Mouse (Mus musculus): ENCODE results near the gene 9430097D07Rik.

DNA sequence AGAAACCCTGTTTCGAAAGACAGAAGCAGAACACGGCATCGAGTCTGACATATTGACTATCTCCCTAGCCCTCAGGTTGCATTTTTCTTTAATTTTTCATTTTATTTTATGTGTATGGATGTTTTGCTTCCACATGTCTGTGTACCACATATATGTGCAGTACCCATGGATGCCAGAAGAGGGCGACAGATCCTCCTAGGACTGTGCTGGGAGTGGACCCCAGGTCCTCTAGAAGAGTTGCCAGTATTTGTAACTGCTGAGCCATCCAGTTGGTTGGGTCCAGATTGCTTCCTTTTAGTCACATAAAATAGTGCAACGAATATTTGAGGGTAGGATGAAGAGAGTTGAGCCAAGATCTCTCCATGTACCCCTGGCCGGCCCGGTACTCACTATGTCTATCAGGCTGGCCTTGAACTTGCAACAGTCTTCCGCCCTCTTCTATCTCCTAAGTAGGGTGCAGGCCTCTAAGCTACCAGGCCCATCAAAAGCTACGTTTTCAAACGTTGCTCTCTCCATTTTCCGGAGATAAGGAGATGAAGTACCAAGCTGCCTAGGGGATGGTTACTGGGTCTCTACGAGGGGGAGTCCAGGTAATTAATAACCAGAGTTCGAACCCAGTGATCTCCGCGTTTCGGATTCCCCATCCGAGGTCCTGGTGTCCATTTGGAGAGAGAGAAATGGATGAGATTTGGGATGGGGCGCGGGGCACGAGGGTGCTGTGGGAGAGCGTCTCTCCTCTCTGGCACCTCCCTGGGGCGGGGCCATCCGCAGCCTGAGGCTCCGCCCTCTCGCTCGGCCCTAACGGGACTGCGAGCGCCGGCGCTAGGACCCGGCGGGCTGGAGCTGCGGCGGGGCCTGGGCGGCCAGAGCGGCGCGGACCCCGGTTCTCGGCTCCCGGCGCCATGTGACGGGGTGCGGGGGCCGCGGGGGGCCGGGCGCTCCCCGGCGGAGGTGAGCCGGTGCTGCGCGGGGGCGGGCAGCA, 31.0 kb upstream of the 9430097D07Rik start:
- TF ChIP-seq CTCF (IDR thresholded peaks at IDR 0.05; ENCODE audit: control insufficient read depth, insufficient read depth, insufficient read length) (peak; percentile 20), FOSL1 (IDR thresholded peaks at IDR 0.05; ENCODE audit: insufficient read depth, low read length, poor library complexity, severe bottlenecking) (no peak), MYOD1 (IDR thresholded peaks at IDR 0.05; ENCODE audit: control insufficient read depth, insufficient read length, low read depth) (no peak), MAX (IDR thresholded peaks at IDR 0.05) (peak; percentile 37), CEBPB (IDR thresholded peaks at IDR 0.05; ENCODE audit: low read depth) (no peak)

All from C2C12 (cell line).